Mouse (Mus musculus): Measurements from ENCODE around the gene Traf4. TPM values are rescaled to one million over a fixed set of nuclear protein-coding genes. Genes with fewer than 3 reads are reported as not detected.

Traf4 gene
- total and polyA plus RNA-seq, 3 experiments, result 34.4 to 42.0 TPM; not detected in 1

GRCm38 (mm10) chr11:78180081-78180761 is 14.8 kb upstream of the Traf4 start:
- Histone ChIP-seq H3K9ac (ENCODE audit: control insufficient read depth, low read depth, low read length, poor library complexity, severe bottlenecking) (peak overlapping the region; percentile 89), H3K27ac (ENCODE audit: control insufficient read depth, low read depth, low read length) (peak overlapping the region; percentile 96), H3K79me2 (ENCODE audit: control insufficient read depth, insufficient read depth, low read length, poor library complexity) (peaks cover 32% of the 10 kb centered on the region), H3K36me3 (ENCODE audit: control insufficient read depth in 1 of 2, insufficient read depth in 2 of 2, low read length in 2 of 2) (peaks cover 12 to 36% of the 10 kb centered on the region in 2 experiments), H3K27me3 (ENCODE audit: control insufficient read depth in 1 of 2, insufficient read depth in 2 of 2, low read length in 2 of 2) (no peaks in the 10 kb centered on the region), H3K9me3 (replicated peaks; ENCODE audit: insufficient read depth, low read length) (no peaks in the 10 kb centered on the region), H3K4me1 (ENCODE audit: control insufficient read depth in 1 of 2, insufficient read depth in 2 of 2, low read length in 2 of 2) (peaks cover 4 to 16% of the 10 kb centered on the region in 2 experiments; a peak in 3 of 4 replicates), H3K4me3 (ENCODE audit: control insufficient read depth in 1 of 2, insufficient read depth in 1 of 2, low read depth in 2 of 2, low read length in 2 of 2) (peak overlapping the region in 1 of 2 experiments; percentile 81; a peak in 2 of 4 replicates)
- peak; percentile 74 for DNase-seq (ENCODE audit: low read depth, low spot score)
- TF ChIP-seq TCF12 (IDR thresholded peaks at IDR 0.05; ENCODE audit: low read depth, low read length) (no peak), MEF2A (IDR thresholded peaks at IDR 0.05; ENCODE audit: extremely low read depth, insufficient replicate concordance, low read depth, low read length, poor library complexity, severe bottlenecking) (0 out of 2 replicates have a peak, but pooled peaks have one; percentile 32), MYC (IDR thresholded peaks at IDR 0.05; ENCODE audit: low read depth, low read length) (peak; percentile 57; the same call in 1 of the 2 replicates), MYB (IDR thresholded peaks at IDR 0.05; ENCODE audit: low read depth, low read length) (0 out of 2 replicates have a peak, but pooled peaks have one; percentile 8), CHD2 (IDR thresholded peaks at IDR 0.05; ENCODE audit: low read length) (peak; percentile 5), ZMIZ1 (IDR thresholded peaks at IDR 0.05; ENCODE audit: low read depth, low read length) (peak; percentile 74), POLR2AphosphoS2 (IDR thresholded peaks at IDR 0.05; ENCODE audit: low read length) (peak; percentile 21; the same call in 1 of the 2 replicates), ELF1 (IDR thresholded peaks at IDR 0.05; ENCODE audit: low read depth, low read length) (no peak), NELFE (IDR thresholded peaks at IDR 0.05; ENCODE audit: low read depth, low read length) (0 out of 2 replicates have a peak, but pooled peaks have one; percentile 24), CTCF (IDR thresholded peaks at IDR 0.05 in 2 of 3, conservative IDR thresholded peaks at IDR 0.05 in 1 of 3; ENCODE audit: control insufficient read depth in 1 of 3, insufficient read depth in 1 of 3, low read depth in 2 of 3, low read length in 3 of 3, poor library complexity in 1 of 3, severe bottlenecking in 1 of 3) (no peak), EP300 (IDR thresholded peaks at IDR 0.05; ENCODE audit: low read depth in 1 of 2, low read length in 2 of 2) (peak in 1 of 2 experiments; percentile 14; a peak in 1 of 4 replicates), POLR2A (IDR thresholded peaks at IDR 0.05; ENCODE audit: control insufficient read depth in 1 of 2, insufficient read depth in 1 of 2, low read depth in 1 of 2, low read length in 2 of 2, poor library complexity in 1 of 2) (peak; percentile 13 to 25; a peak in 1 of 4 replicates), SMC3 (IDR thresholded peaks at IDR 0.05; ENCODE audit: low read depth, low read length) (peak; percentile 20; the same call in 1 of the 2 replicates), USF2 (IDR thresholded peaks at IDR 0.05; ENCODE audit: borderline replicate concordance in 1 of 2, insufficient read depth in 1 of 2, low read depth in 1 of 2, low read length in 2 of 2) (no peak), ETS1 (IDR thresholded peaks at IDR 0.05; ENCODE audit: low read depth, low read length) (peak; percentile 30; the same call in 1 of the 2 replicates), GATA1 (IDR thresholded peaks at IDR 0.05; ENCODE audit: low read depth, low read length) (no peak)

- peaks cover 4 to 19% of the 10 kb centered on the region in 2 experiments; a peak in 3 of 4 replicates for H3K4me1 ChIP-seq (ENCODE audit: control insufficient read depth in 1 of 2, insufficient read depth in 2 of 2, low read length in 2 of 2)
- peaks cover 32% of the 10 kb centered on the region for H3K79me2 ChIP-seq (ENCODE audit: control insufficient read depth, insufficient read depth, low read length, poor library complexity)
- no peaks in the 10 kb centered on the region for H3K27me3 ChIP-seq (ENCODE audit: control insufficient read depth in 1 of 2, insufficient read depth in 2 of 2, low read length in 2 of 2)
- peaks cover 12 to 34% of the 10 kb centered on the region in 2 experiments for H3K36me3 ChIP-seq (ENCODE audit: control insufficient read depth in 1 of 2, insufficient read depth in 2 of 2, low read length in 2 of 2)
- peak; percentile 82 for DNase-seq (ENCODE audit: low read depth, low spot score)
- no peaks in the 10 kb centered on the region for H3K9me3 ChIP-seq (replicated peaks; ENCODE audit: insufficient read depth, low read length)
- peak overlapping the region; percentile 43 to 81 for H3K4me3 ChIP-seq (ENCODE audit: control insufficient read depth in 1 of 2, insufficient read depth in 1 of 2, low read depth in 2 of 2, low read length in 2 of 2)
- H3K27ac ChIP-seq (ENCODE audit: control insufficient read depth, low read depth, low read length), result peak overlapping the region; percentile 96
- H3K9ac ChIP-seq (ENCODE audit: control insufficient read depth, low read depth, low read length, poor library complexity, severe bottlenecking), result peak overlapping the region; percentile 89
- TF ChIP-seq MYC (IDR thresholded peaks at IDR 0.05; ENCODE audit: low read depth, low read length), result no peak
- TF ChIP-seq JUND (IDR thresholded peaks at IDR 0.05; ENCODE audit: low read depth, low read length), result no peak
- no peak for TF ChIP-seq USF1 (IDR thresholded peaks at IDR 0.05; ENCODE audit: low read depth, low read length)
- TF ChIP-seq MAFK (IDR thresholded peaks at IDR 0.05; ENCODE audit: borderline replicate concordance, low read depth, low read length), result no peak
- peak; percentile 69 for TF ChIP-seq ZMIZ1 (IDR thresholded peaks at IDR 0.05; ENCODE audit: low read depth, low read length)
- no peak; the same call in 1 of the 2 replicates for TF ChIP-seq NELFE (IDR thresholded peaks at IDR 0.05; ENCODE audit: low read depth, low read length)
- TF ChIP-seq MXI1 (IDR thresholded peaks at IDR 0.05; ENCODE audit: low read depth, low read length), result peak; percentile 8; the same call in 1 of the 2 replicates
- TF ChIP-seq ZC3H11A (IDR thresholded peaks at IDR 0.05; ENCODE audit: low read depth, low read length), result no peak
- TF ChIP-seq NRF1 (IDR thresholded peaks at IDR 0.05; ENCODE audit: insufficient read depth, low read depth, low read length, poor library complexity, severe bottlenecking), result no peak
- TF ChIP-seq GATA1 (IDR thresholded peaks at IDR 0.05; ENCODE audit: low read depth, low read length), result peak; percentile 65; the same call in 1 of the 2 replicates
- TF ChIP-seq POLR2AphosphoS5 (IDR thresholded peaks at IDR 0.05; ENCODE audit: borderline replicate concordance, low read depth, low read length), result peak; percentile 27; the same call in 1 of the 2 replicates
- 0 out of 2 replicates have a peak, but pooled peaks have one; percentile 49 for TF ChIP-seq RCOR1 (IDR thresholded peaks at IDR 0.05; ENCODE audit: low read depth, low read length)
- peak; percentile 71 for TF ChIP-seq POLR2AphosphoS2 (IDR thresholded peaks at IDR 0.05; ENCODE audit: low read length)
- peak; percentile 35 for TF ChIP-seq SMC3 (IDR thresholded peaks at IDR 0.05; ENCODE audit: low read depth, low read length)
- no peak for TF ChIP-seq EP300 (IDR thresholded peaks at IDR 0.05; ENCODE audit: low read depth in 1 of 2, low read length in 2 of 2)
- TF ChIP-seq TAL1 (IDR thresholded peaks at IDR 0.05; ENCODE audit: low read length), result peak; percentile 11; the same call in 1 of the 2 replicates
- no peak for TF ChIP-seq BHLHE40 (IDR thresholded peaks at IDR 0.05; ENCODE audit: borderline replicate concordance, low read depth, low read length)
These were observed 14.1 kb upstream of the Traf4 start for GRCm38 (mm10) chr11:78179438-78179999.
